Mouse (Mus musculus) kidney, postnatal 36 days (tissue): ENCODE measurements at regions not wholly inside any gene's neighbourhood (a gene's known extent, or its start where the extent isn't known, plus 50 kb on each side); places are given as distances from the start of the nearest gene placed in this dataset.
"Not testable (repeated sequence)": the region's sequence is repeated elsewhere in the genome, so short reads cannot be mapped to it uniquely, and the experiment has no call there.

Experiments used
- DNase-seq, 2 experiments: peaks; one replicate each; pipeline ENCODE4 v3.0.0; 2021 to 2022; ENCODE audit warnings: mixed read lengths in 2 of 2

- DNase-seq: no peak
These were observed 1752.1 kb upstream of the Cntnap5a start for GRCm38 (mm10) chr1:113932492-113932891.

GRCm38 (mm10) chr1:113958016-113958751, 1726.4 kb upstream of the Cntnap5a start:
- DNase-seq: no peak

GRCm38 (mm10) chr1:113959267-113959666, 1725.3 kb upstream of the Cntnap5a start:
- not testable (repeated sequence) for DNase-seq

GRCm38 (mm10) chr1:113963931-113964330, 1720.6 kb upstream of the Cntnap5a start:
- DNase-seq: not testable (repeated sequence)

GRCm38 (mm10) chr1:113964431-113964830, 1720.1 kb upstream of the Cntnap5a start:
- no peak for DNase-seq

GRCm38 (mm10) chr1:113970617-113971016, 1713.9 kb upstream of the Cntnap5a start:
- DNase-seq: no peak

- no peak for DNase-seq
These were observed 1704.4 kb upstream of the Cntnap5a start for GRCm38 (mm10) chr1:113980111-113980510.

GRCm38 (mm10) chr1:113989676-113990296, 1694.8 kb upstream of the Cntnap5a start:
- DNase-seq: no peak

GRCm38 (mm10) chr1:113992488-113992887, 1692.1 kb upstream of the Cntnap5a start:
- no peak for DNase-seq

GRCm38 (mm10) chr1:114037877-114038276, 1646.7 kb upstream of the Cntnap5a start:
- no peak for DNase-seq

- peak; percentile 1 to 2 for DNase-seq
These were observed 1645.2 kb upstream of the Cntnap5a start for GRCm38 (mm10) chr1:114039383-114039782.

GRCm38 (mm10) chr1:114063097-114063496, 1621.5 kb upstream of the Cntnap5a start:
- no peak for DNase-seq

- DNase-seq: no peak
These were observed 1610.0 kb upstream of the Cntnap5a start for GRCm38 (mm10) chr1:114074506-114074905.
